Mouse (Mus musculus): Measurements from ENCODE around the gene Cyba. TPM values are rescaled to one million over a fixed set of nuclear protein-coding genes. Genes with fewer than 3 reads are reported as not detected.
A peak's percentile ranks its signal among the peaks of the same experiment; 100 is the strongest.

Gene Cyba
- total and polyA plus RNA-seq, 3 experiments, result 321 to 344 (median 338) TPM

- no peak; the same call in 1 of the 2 replicates for TF ChIP-seq ZMIZ1 (IDR thresholded peaks at IDR 0.05; ENCODE audit: low read depth, low read length)
- TF ChIP-seq MXI1 (IDR thresholded peaks at IDR 0.05; ENCODE audit: low read depth, low read length), result no peak; the same call in 1 of the 2 replicates
- TF ChIP-seq USF1 (IDR thresholded peaks at IDR 0.05; ENCODE audit: low read depth, low read length), result no peak
- TF ChIP-seq GABPA (IDR thresholded peaks at IDR 0.05; ENCODE audit: low read depth, low read length), result no peak
- TF ChIP-seq ZKSCAN1 (IDR thresholded peaks at IDR 0.05; ENCODE audit: low read depth, low read length), result no peak
- TF ChIP-seq USF2 (IDR thresholded peaks at IDR 0.05; ENCODE audit: borderline replicate concordance in 1 of 2, insufficient read depth in 1 of 2, low read depth in 1 of 2, low read length in 2 of 2), result no peak
- TF ChIP-seq MAX (IDR thresholded peaks at IDR 0.05; ENCODE audit: low read length), result 0 out of 2 replicates have a peak, but pooled peaks have one; percentile 35
- TF ChIP-seq RCOR1 (IDR thresholded peaks at IDR 0.05; ENCODE audit: low read depth, low read length), result no peak
- TF ChIP-seq CHD1 (IDR thresholded peaks at IDR 0.05; ENCODE audit: low read depth, low read length), result no peak
- peak in 1 of 2 experiments; percentile 61; a peak in 2 of 4 replicates for TF ChIP-seq POLR2A (IDR thresholded peaks at IDR 0.05; ENCODE audit: control insufficient read depth in 1 of 2, insufficient read depth in 1 of 2, low read depth in 1 of 2, low read length in 2 of 2, poor library complexity in 1 of 2)
- no peak for TF ChIP-seq POLR2AphosphoS5 (IDR thresholded peaks at IDR 0.05; ENCODE audit: borderline replicate concordance, low read depth, low read length)
- no peak; the same call in 1 of the 2 replicates for TF ChIP-seq BHLHE40 (IDR thresholded peaks at IDR 0.05; ENCODE audit: borderline replicate concordance, low read depth, low read length)
- no peak for TF ChIP-seq MEF2A (IDR thresholded peaks at IDR 0.05; ENCODE audit: extremely low read depth, insufficient replicate concordance, low read depth, low read length, poor library complexity, severe bottlenecking)
- TF ChIP-seq TCF12 (IDR thresholded peaks at IDR 0.05; ENCODE audit: low read depth, low read length), result peak; percentile 31; the same call in 1 of the 2 replicates
Measured at GRCm38 (mm10) chr8:122428163-122428562, 4.6 kb downstream of the Cyba start (continued).

GRCm38 (mm10) chr8:122427607-122428006, 5.1 kb downstream of the Cyba start:
- H3K27ac ChIP-seq (ENCODE audit: control insufficient read depth, low read depth, low read length), result peak overlapping the region; percentile 80
- DNase-seq (ENCODE audit: low read depth, low spot score), result no peak
- peaks cover 0 to 27% of the 10 kb centered on the region in 2 experiments; a peak in 2 of 4 replicates for H3K36me3 ChIP-seq (ENCODE audit: control insufficient read depth in 1 of 2, insufficient read depth in 2 of 2, low read length in 2 of 2)
- H3K9me3 ChIP-seq (replicated peaks; ENCODE audit: insufficient read depth, low read length), result no peaks in the 10 kb centered on the region
- peaks cover 10 to 34% of the 10 kb centered on the region in 2 experiments for H3K4me1 ChIP-seq (ENCODE audit: control insufficient read depth in 1 of 2, insufficient read depth in 2 of 2, low read length in 2 of 2)
- TF ChIP-seq ZKSCAN1 (IDR thresholded peaks at IDR 0.05; ENCODE audit: low read depth, low read length), result no peak
- no peak for TF ChIP-seq CHD1 (IDR thresholded peaks at IDR 0.05; ENCODE audit: low read depth, low read length)
- no peak for TF ChIP-seq SMC3 (IDR thresholded peaks at IDR 0.05; ENCODE audit: low read depth, low read length)
- no peak for TF ChIP-seq NRF1 (IDR thresholded peaks at IDR 0.05; ENCODE audit: insufficient read depth, low read depth, low read length, poor library complexity, severe bottlenecking)
- no peak for TF ChIP-seq CTCF (IDR thresholded peaks at IDR 0.05 in 2 of 3, conservative IDR thresholded peaks at IDR 0.05 in 1 of 3; ENCODE audit: control insufficient read depth in 1 of 3, insufficient read depth in 1 of 3, low read depth in 2 of 3, low read length in 3 of 3, poor library complexity in 1 of 3, severe bottlenecking in 1 of 3)
- no peak for TF ChIP-seq POLR2AphosphoS5 (IDR thresholded peaks at IDR 0.05; ENCODE audit: borderline replicate concordance, low read depth, low read length)
- TF ChIP-seq ELF1 (IDR thresholded peaks at IDR 0.05; ENCODE audit: low read depth, low read length), result no peak
- no peak for TF ChIP-seq NELFE (IDR thresholded peaks at IDR 0.05; ENCODE audit: low read depth, low read length)
- TF ChIP-seq POLR2A (IDR thresholded peaks at IDR 0.05; ENCODE audit: control insufficient read depth in 1 of 2, insufficient read depth in 1 of 2, low read depth in 1 of 2, low read length in 2 of 2, poor library complexity in 1 of 2), result no peak
- TF ChIP-seq MYC (IDR thresholded peaks at IDR 0.05; ENCODE audit: low read depth, low read length), result no peak
- no peak for TF ChIP-seq ZC3H11A (IDR thresholded peaks at IDR 0.05; ENCODE audit: low read depth, low read length)
- TF ChIP-seq GABPA (IDR thresholded peaks at IDR 0.05; ENCODE audit: low read depth, low read length), result no peak
- TF ChIP-seq TCF12 (IDR thresholded peaks at IDR 0.05; ENCODE audit: low read depth, low read length), result no peak
- no peak for TF ChIP-seq USF1 (IDR thresholded peaks at IDR 0.05; ENCODE audit: low read depth, low read length)
- H3K27me3 ChIP-seq (ENCODE audit: control insufficient read depth in 1 of 2, insufficient read depth in 2 of 2, low read length in 2 of 2), result no peaks in the 10 kb centered on the region
- H3K79me2 ChIP-seq (ENCODE audit: control insufficient read depth, insufficient read depth, low read length, poor library complexity), result peaks cover 25% of the 10 kb centered on the region
- H3K9ac ChIP-seq (ENCODE audit: control insufficient read depth, low read depth, low read length, poor library complexity, severe bottlenecking), result peak overlapping the region; percentile 56
- no peak overlapping the region for H3K4me3 ChIP-seq (ENCODE audit: control insufficient read depth in 1 of 2, insufficient read depth in 1 of 2, low read depth in 2 of 2, low read length in 2 of 2)

Data from MEL (cell line).